Mouse (Mus musculus) gonadal fat pad, adult 2 months (tissue): ENCODE data around the gene Mrm3. TPM values are rescaled to one million over a fixed set of nuclear protein-coding genes. Genes with fewer than 3 reads are reported as not detected.

Source experiments
- DNase-seq: peaks from one replicate; pipeline ENCODE4 v3.0.0-alpha.2; 2012; ENCODE audit warnings: low read depth
- polyA plus RNA-seq: library from polyadenylated mRNA; depleted of rRNA; stranded (reverse); fragments of >200 nt; gene quantifications from 2 replicates; pipeline ENCODE4 v1.2.3, GENCODE M21; 2012

Mrm3 gene
- polyA plus RNA-seq, 1 experiment, result 6.4 TPM

DNA sequence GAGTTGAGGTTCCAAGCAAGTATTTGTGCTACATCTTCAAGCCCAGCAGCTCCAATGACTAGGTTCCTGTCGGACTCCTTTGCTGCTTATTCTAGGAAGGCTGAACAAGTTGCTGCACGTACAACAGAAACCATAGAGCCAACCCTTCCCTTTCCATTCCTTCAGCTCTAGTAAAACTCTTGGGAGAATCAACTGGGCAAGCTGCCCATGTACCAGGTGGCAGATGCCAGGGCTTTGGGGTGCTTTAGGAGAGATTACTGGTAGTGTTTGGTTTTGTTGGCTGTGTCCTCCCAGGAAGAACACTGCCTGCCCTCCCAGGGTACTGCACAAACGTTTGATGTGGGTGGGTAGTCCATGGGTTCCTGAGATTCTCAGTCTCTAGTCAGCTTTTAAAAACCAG, 8.5 kb downstream of the Mrm3 start:
- no peak for DNase-seq

DNA sequence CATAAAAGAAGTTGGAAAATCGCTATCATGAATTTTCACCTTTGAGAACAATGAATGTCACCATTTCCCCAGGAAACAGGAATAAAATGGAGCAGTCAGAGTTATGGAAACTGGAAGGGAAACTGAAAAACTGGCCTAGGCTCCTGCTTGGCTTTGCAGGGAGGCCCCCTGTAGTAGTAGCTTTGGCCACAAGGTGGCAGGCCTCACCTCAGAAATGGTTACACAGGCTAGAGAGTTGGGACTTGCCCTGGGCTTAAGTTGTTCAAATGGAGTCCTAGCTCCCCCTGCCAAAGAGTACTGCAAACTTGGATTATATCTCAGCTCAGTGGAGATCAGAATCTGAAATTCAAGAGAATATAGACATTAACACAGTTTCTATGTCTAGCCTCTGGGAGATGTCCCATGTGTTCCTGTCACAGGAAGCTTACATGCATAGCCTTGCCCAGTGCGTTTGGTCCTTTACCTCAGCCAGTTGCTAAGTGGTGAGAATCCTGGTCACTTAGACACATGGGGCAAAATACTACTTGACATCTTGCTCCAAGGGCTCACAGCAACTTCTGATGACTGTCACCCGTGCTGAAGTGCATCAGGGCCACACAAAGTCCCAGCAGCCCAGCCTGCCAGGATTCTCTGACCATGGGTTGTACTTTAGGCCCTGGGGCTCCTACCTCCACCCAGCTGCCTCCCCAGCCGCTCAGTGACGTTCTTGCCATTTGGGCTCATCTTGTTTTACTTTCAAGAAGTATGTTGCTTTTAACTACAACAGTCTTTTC, 9.8 kb downstream of the Mrm3 start:
- DNase-seq, result no peak

DNA sequence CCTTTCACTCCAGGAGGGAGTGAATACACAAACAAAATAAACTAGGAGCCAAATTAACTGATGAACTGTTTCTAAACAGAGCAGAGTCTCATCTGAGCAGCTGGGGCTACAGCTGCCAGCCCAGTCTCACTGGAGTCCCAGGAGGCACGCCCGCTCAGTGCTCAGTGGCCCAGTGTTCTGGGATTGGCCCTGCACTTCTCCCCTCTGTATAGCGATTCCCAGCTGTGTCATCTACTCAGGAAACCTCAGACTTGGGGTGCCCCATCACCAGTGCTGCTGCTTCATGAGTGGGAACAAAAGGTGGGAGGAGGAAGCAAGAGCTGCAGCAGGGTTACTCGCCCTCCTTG, 10.4 kb downstream of the Mrm3 start:
- DNase-seq, result no peak

DNA sequence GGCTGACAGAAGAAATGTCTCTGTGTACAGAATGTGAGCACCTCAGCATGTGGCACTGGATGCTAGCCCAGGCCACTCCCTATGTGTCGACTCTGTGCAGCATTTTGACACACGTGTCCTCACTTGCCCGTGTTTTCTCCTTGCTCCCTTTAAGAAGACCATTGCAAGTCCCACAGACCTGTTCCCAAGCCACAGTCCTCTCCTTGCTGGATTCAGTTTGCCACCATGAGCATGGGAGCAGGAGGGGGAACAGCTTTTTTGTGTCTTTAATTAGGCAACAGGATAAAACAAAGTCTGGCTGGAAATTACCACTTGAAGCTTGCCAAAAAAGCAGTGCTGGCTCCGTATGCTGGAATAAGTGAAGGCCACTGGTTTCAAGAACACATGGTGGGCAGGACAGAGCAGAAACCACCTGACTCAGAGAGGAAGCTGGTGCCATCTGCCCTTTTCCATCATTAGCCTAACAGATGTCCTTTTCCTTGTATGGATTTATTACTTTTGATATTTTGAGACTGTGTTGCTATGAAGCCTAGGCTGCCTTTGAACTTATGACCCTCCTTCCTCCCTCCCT, 12.0 kb downstream of the Mrm3 start:
- no peak for DNase-seq

DNA sequence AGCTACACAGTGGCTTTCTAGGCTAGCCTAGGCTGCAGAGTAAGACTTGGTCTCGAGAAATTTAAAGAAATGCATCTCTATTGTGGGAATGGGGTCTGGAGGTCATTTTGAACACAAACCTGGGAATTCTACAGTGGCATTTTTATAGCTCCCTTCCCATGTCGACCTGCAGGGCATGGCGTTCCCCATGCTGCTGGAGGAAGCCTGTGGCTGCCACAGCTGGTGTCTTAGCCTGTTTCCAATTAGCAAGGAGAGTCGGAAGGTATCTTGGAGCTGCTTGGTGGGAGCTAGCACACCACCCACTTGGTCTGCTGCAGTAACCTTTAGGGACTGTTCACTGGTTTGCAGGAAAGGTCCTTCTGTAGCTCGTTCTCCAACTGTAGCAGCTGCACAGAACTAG, 12.6 kb downstream of the Mrm3 start:
- DNase-seq, result no peak

DNA sequence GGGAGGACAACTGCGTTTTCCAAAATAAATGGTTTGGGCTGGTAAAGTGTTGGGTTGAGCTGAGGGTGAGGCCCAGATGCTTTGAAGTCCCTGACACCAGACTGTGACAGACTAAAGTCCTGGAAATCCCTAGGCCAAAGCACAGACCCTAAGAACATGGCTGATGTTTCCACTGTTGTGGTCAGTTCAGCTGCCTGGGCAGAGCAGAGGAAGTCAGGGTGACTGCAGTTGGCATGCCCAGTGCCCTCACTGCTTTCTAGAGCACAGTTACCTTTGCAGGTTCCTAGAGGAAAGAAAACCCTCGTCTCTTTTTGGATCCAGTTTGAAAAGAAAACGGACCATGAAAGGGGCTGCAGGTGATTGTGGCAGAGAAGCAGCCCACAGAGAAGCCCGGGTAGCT, 13.9 kb downstream of the Mrm3 start:
- no peak for DNase-seq

DNA sequence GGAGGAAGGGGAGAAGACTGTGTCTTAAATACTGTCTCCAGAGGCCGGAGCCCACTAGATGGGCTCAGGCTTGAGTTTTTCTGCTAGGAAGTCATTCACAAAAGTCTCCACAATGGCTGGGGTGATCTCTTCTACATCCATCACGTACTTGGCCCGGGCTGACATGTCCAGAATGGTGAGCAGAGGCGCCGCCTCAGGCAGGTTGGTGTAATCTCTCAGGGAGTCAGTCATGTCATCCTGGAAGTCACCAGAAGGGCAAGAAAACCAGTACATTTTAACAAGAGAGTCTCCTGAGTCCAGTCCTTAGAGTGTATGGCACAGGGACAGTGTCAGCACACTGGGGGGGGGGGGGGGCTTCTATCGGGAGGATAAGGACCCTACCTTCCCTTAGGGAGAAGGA, 15.0 kb downstream of the Mrm3 start:
- no peak for DNase-seq

DNA sequence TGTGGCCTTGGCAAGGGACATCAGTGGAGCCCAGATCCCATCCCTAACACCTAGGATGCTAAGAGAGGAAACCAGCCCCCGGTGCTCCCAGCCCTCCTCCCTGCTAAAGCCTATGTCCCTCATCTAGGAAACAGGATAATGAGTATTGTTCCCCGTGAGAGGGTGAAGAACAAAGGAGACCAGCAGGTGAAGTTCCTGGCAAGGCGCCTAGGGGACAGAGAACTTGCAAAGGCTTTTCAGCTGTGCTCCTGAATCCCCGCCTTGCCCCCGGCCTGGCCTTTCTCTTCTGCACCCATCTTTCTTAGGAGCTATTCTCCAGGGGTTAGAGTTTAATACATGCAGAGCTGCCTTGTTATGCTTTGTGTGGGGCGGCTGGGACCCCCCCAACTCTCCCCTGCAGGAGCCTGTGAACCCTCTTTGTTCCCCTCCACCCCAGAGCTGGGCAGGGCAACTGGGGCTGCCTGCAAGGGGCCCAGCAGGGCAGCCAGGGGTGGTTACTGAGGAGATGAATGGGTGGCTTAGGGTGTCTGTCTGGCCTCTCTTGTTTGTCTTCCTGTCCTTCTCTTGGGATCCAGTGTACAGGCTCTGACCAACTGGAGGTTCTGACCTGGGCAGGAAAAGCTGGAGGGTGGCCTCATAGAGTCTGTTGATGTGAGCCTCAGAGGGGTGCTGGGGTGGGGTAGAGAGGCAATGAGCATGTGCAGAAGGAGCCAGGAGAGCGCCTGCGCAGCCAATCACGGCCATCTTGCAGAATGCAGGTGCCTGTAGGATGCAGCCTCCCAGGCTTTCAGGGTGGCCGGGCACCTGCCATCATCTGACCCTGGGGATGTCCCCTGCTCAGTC, 16.9 kb downstream of the Mrm3 start:
- DNase-seq, result no peak

DNA sequence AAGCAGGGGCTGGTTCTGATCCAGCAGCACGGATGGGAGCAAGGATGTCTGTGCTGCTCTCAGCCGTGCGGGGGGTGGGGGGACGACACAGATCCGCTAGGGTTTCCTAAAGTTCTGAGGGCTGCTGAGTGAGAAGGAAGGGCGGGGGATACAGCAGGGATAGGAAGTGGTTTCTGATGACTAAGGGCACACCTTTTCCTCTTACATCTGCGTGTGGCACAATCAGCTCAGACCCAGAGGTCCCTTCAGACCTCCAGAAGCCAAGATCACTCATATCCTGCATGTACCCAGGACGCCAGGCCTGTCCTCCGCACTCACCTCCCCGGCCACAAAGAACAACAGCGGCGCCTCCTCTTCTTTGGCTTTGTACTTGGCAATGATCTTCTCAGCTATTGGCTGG, 17.7 kb downstream of the Mrm3 start:
- no peak for DNase-seq

DNA sequence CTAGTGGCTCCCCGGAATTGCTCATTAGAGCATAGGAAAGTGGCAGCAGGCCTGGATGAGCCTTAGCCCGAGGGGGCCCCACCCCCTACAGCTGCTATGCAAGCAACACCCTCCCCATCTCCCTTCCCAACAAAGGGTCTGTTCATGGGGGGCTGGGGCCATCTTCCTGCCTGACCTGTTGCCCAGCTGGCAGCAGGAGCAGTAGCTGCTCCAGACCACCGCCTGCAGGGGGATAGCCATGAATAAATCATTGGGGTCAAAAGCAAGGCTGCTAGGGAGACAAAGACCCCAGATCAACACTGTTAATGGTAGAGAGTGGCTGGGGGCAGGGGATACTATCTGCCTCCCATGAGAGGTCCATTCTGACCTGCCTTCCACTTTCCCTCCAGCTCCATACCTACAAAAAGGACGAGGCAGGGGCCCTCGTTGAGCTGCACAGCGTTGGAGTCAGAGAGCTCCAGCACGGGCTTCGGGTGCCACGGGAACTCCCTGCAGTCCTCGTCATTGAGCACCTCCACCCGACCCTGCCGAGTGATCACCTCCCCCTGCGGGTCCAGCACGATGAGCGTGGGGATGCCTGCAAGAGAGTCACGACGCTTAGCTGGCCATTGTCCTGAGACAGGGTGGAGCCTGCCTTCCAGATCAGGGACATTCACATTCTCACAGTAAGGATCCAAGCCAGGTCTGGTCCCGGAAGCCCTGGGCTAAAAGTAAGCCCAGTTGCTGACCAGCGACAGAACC, 19.3 kb downstream of the Mrm3 start:
- DNase-seq, result no peak

DNA sequence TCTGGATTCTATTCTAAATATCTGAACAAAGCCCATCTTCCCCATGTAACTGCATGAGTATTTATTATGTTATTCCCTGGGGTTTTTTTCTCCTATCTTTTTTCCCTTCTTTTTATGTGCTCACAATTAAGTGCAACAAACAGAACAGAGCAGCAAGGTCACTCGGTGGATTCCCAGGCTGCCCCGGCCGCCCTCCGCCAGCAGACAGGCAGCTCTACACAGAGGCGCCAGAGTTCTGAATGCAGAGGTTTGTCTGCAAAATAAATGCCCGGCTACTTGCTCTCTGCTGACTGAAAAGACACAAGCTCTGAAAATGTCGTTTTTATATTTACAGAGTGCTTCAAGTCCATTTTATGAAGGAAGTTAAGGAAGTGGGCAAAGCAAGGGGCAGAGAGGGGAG, 24.0 kb downstream of the Mrm3 start:
- DNase-seq, result no peak

DNA sequence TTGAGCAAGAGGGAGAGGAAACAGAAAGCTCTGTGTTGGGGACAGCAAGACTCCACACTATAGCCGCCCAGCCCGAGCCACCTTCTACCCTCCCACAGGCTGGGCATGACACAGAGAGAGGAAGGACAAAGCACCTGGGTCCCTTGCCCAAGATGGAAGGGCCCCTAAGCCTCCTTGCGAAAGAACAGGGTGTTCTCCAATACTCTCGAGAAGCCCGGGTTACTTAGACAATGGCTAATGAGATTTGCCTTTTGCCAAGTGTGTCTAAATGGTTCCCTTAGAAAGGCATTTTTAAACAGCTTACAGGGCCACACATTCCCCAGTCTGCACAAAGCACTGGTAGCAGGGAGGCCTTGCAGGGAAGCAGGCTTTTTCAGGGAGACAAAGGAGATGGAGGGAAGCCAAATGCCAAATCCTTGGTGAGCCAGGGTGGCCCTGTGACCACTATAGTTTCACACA, 24.5 kb downstream of the Mrm3 start:
- DNase-seq, result no peak

DNA sequence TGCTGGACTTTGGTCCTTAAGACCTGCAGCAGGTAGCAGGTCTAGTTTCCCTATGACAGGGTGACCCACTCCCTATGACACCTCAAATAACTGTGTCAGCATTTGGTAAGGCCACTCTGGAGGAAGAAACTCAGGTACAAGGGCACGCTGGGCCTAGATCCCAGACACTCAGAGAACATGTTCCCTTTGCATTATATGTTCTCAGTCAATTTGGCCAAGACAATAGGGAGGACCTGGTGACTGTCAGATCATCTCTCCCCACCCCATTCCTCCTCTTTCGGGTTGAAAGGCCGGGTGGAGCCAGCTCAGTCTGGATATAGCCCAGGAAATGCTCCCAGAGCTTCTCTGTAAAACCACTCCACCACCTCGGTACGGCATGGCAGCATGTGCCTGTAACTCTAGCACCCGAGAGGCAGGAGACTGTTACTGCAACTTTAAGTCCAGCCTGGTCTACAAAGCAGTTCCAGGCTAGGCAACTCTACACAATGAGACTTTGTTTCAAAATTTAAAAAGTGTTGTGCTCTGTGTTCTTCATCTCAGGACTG, 25.1 kb downstream of the Mrm3 start:
- DNase-seq, result no peak

DNA sequence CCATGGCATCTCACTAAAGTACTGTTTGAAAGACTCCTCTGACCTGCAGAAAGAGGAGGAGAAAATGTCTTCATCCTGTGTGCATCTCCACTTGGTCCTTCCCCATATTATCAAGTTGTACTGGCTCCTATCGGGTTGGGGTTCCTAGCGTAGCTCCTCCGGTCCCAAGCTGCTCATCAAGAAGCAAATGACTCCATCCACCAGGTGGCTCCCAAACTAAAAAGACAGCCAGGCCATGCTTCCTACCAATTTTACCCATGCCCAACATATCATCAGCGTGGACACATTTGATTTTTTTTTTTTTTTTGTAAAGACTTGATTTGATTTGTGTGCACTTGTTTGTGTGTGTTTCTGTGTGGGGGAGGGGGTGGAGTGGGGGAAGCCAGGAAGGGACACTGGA, 28.9 kb downstream of the Mrm3 start:
- DNase-seq, result no peak

DNA sequence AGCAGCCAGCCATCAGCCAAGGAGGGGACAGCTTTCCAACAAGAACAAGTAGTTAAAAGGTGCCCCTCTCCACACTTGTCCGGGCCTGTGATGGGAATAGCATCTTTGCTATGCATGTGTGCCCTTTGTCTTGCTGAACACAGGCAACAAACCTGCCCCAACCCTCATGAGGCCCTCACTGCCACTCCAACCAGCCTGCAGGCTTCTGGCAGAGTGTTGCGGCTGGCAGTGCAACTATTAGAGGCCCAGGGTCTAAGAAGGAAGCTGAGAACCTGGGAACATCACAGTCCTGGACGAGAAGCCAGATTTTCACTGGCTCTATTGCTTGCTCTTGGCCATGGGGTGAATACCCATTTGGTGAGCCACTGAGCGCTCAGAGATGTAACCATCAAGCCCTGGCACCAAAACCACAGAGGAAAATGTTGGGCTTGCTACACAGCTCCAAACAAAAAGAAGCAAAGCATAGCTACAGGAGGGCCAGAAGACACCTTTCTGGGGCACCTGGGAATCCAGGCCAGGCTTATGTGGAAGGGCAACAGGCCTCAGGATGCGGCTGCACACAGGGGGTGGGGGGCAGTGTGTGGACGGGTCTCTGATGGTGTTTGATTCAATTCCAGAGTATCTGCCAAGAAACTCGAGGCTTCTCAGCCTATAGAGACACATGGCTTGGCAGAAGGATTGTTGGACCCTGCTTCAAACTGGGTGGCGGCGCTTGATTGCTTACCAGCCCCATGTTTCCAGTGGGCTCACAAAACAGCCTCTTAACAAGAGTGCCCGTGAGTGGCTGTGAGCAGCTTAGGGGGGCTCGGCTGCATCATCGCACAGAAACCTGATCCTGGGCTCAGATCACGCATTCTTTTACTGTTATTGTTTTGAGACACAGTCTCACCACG, 35.7 kb downstream of the Mrm3 start:
- DNase-seq, result no peak

DNA sequence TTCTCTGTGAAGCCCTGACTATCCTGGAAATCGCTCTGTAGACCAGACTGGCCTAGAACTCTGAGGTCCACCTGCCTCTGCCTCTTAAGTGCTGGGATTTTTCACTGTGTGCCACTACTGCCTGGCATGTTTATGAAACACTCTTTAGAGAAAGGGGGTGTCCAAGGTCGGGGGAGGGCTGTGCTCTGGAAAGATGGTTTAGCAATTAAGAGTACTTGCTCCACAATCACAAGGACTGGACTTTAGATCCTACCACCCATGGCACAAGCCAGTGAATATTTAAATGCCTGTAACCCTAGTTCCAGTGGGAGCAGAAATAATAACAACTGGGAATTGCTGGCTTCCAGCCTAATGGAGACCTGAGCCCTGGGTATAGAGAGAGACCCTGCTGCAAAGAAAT, 36.5 kb downstream of the Mrm3 start:
- no peak for DNase-seq

DNA sequence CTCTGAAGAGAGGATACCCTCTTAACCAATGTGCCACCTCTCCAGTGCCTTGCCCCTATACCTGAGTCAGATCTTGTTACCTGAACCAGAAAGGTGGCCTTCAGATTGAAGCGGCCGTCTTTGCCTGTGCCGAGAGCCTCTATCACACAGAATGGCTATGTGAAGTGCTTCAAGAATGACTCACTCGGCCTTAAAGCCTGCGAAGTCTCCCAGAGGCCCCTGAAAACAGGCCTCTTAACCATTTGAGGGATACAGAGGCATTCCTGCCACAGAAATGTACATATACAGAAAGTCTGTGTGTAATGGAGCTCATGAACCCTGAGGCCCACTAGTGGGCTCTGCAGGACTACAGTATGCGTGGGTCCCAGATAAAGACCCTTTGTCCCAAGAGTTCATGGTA, 40.3 kb downstream of the Mrm3 start:
- no peak for DNase-seq

DNA sequence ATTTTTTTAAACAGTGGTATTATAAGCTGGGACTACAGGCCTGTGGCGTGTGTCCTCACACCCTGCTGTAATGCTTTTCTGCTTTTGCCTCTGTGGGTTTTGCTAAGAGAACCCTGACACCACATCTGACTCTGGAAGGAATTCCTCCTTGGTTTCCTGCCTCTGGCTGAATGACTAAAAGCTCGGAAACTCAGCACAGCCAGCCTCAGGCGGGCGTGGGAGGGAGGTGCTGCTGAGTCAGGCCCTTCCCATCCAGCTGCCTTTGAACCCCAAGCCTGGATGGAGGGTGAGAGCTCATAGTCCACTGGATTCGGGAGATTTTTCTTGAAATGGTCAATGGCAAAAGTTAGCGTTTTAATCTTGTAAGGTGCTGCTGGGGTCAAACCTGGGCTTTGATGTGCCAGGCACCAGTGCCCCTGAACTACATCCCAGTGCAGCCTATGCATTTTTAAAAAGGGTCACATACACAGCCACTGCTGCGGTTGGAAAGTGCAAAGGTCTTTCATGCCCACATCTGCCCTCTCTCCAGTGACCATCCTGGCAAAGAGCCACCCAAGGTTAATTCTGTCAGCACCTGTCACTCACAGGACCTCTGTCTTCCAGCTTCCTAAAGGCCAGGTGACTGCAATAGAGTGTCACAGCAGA, 42.0 kb downstream of the Mrm3 start:
- no peak for DNase-seq

DNA sequence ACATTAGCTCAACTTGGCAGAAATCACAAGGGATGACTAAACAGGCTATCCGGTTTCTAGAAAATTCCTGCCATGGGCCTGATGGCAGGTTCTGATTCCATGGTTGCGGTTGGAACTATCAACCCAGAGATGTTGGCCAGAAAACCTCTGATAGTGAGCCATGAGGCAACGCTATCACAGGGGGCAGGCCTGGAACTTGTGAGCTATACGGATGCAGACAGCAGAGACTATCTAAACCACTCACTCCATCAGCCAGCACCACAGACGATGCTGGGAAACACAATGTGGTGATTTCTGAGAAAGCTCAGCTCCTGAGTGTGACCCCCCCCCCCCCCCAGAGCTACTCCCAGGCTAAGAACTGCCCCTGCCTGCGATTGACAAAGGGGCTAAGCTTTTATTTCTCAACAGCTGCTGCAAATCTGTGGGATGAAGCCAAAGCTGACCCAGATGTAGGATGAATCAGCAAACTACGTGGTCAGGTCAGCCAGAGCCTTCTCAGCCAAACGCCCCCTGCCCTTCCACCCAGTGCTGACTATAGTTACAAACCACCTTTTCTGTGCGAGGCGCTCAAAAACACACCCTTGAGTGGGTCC, 43.1 kb downstream of the Mrm3 start:
- no peak for DNase-seq

DNA sequence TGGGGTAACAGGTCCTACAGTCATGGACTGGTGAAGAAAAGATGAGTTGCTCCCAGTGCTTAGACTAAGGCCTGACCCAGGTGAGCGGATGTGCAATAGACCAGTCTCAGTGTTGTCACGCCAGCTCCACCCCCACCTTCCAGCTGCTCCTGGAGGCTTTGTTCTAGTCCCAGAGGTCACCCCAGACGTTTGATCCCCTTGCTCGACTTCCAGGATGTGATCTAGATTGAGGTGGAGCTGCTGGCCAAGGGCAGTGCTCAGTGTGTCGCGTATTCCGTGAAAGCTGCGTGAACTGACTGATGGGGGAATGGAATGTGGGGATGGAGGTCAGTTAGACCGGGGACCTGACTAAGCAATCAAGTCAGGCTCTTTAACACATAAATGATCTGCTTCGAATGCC, 43.8 kb downstream of the Mrm3 start:
- DNase-seq, result no peak
